Mouse (Mus musculus): ENCODE measurements around the gene Cdc27.
"Not testable (repeated sequence)": the region's sequence is repeated elsewhere in the genome, so short reads cannot be mapped to it uniquely, and the experiment has no call there.

Gene Cdc27

DNA sequence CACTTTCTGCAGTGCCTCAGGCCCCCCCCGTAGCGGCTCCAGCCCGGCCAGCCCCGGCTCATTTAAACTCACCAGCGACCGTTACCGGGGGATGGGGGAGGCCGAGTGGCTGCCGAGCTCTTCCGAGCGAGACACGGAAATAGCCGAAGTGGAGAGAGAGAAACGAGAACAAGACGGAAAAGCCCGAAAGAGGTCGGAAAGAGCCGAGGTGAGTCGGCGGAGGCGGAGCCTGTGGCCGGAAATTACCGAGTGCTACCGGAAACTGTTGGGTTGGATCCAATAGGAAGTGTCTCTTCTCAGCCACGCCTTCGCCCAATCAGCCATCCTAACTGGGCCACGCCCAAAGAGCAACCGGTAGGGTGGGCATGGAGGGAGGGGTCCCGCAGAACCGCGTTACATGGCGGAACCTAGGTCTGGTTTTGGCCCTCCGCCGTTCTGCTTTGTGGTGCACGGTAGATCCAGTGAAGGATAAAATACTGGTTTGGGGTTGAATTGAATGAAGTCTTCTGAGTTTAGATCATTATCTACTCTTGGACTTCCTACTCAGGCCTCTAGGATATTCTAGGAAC, at the start of gene Cdc27, which contains the start of gene Myl4:
Gene Cdc27, minus strand, starts transcription at position 215 of the 569 bp plus-strand sequence.
Gene Myl4, plus strand, starts transcription at position 258 of the 569 bp plus-strand sequence.
- DNase-seq (ENCODE audit: low spot score), result peak; percentile 99

DNA sequence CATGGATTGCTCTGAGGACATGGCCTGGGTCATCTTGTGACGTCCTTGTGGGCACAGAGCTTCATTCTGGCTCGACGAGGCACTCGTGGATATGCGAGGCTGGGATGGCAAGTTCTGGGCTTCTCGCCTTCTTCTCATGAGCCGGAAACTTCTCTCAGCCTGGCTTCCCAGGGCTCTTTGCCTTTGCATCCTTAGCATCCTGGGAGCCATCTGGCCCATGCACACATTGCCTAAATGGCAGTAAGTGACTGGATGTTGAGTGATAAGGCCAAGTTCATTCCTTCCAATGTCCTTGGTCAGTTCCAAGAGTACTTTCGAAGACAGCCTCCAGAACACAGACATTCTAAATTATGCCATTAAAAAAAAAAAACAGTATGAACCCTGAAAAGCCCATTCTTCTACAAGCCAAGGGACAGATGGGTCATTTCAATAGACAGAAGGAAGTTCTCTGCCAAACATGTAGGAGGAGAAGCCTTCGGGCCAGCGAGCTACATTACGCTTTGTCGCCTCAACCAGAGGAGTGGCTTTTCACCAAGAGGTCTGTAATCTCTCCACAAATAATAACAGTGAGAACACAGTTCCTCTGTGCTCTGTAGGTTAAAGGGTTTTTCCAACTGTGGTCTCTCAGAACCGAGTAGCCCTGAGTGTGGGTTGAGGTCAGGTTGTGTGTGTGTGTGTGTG, 49.0 kb upstream of the Cdc27 start:
- DNase-seq (ENCODE audit: low spot score), result no peak

DNA sequence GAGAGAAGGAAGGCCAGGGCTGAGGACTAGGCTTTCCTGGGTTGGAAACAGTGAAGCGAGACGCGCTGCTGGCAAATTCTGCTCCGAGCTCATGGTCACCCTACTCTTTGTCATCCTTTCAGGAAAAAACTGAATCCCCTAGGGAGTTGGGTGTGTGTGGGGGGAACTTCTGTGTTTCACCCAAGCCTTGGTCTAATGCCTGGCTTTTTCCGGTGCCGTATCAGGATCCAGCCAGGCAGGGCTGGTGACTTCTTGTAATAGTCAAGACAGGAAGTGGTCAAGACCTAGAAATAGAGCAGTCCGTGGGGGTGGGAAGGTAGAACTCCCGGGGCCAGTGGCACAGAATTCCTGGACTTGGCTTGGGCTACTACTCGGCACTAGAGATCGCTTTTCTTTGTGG, 45.9 kb upstream of the Cdc27 start:
- DNase-seq (ENCODE audit: low spot score), result no peak

DNA sequence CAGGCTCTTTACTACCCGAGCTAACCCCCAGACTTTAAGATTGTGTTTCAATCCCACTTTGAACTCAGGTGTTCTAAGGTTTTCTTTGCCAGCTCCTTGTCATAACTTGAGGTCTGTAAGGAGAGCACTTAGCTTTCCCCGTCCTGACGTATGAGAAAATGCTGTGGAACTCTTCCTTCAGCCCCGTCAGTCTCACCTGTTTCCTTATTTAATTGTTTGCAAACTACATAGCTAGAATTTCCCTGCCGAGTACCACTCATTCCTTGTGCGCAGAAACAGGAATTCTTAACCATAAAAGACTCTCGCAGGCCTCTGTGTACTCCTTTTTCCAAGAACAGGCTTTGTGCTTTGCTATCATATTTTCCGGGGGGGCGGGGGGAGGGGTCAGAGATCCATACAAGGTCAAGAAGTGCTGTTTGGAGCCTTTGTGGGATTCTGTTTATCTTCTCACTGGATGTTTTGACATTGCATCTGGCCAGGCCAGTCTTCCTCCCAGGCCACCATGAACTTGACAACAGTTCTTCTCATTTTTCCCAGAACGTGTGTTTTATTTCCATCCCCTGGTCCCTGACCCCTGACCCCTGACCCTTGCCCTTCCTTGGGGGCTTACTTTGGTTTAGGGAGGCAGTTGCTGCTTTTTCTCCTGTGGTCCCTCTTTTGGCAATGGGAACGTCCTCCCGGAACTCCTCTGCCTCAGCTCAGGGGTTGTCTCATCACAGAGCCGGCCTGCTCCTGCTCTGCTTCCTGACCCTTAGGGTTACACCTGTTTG, 41.8 kb upstream of the Cdc27 start:
- DNase-seq (ENCODE audit: low spot score), result peak; percentile 64

DNA sequence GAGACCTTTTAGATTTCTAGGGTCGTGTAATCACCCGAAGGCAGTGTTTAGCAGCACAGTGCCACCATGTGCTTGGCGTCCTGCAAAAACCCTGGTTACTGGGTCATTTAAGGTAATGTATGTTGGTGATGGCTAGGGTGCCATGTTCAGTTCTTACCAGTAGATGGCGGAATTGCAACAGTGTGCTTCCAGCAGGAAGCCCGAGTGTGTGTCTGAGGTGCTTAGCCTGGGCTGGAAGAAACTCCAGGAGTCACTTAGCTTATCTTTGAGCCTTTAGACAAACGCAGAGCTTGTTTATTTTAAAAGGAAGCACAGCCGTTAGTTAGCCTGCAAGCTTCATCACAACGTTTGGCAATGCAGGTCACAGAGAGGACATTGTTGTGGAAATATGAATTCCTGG, 39.7 kb upstream of the Cdc27 start:
- DNase-seq (ENCODE audit: low spot score), result peak; percentile 83

DNA sequence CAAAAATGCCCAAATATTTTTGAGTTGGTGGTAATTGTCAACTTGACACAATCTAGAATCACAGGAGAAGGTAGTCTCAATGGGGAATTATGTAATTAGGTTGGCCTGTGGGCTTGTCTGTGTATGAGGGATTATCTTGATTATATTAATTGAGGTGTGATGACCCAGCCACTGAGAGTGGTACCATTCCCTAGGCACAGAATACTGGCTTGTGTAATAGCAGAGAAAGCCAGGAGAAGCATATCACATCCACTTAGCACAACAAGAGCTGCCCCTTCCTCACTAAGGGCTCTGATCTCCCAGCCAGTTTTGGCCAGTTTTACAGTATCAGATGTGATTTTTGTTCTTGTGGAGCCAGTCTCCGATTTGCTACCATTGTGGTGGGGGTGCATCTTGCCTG, 39.1 kb upstream of the Cdc27 start:
- DNase-seq (ENCODE audit: low spot score), result no peak

DNA sequence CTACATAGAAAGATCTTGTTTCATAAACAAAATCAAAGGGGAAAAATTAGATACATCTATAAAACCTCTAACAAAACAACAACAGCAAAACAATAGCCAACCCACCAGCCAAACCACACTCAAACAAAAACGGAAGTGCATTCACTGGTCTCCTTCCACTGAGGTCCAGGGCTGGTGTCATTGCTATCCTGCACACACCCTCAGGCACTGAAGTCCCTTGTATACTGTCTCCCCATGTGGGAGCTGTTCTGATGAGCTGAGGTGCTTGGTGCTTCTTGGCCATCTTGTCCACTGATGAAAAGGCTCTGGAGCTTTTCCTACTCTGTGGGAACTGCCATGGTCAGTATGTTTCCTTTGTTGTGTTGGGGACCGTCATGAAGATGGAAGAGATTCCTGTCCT, 38.1 kb upstream of the Cdc27 start:
- DNase-seq (ENCODE audit: low spot score), result no peak

DNA sequence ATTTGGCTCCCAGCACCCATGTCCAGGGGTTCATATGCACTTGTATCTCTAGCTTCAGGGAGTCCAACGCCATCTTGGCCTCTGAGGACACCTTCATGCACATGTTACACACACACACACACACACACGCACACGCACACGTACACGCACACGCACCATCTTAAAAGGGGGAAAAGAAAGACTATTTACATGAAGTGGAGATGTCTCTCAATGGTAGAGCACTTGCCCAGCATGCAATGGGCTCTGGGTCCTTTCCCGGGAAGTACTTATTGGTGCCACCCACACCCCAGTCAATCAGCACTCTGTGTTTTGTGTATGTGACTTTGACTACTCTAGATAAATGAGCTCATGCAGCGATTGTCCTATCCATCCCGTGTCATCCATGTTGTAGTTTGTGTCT, 37.5 kb upstream of the Cdc27 start:
- DNase-seq (ENCODE audit: low spot score), result no peak

DNA sequence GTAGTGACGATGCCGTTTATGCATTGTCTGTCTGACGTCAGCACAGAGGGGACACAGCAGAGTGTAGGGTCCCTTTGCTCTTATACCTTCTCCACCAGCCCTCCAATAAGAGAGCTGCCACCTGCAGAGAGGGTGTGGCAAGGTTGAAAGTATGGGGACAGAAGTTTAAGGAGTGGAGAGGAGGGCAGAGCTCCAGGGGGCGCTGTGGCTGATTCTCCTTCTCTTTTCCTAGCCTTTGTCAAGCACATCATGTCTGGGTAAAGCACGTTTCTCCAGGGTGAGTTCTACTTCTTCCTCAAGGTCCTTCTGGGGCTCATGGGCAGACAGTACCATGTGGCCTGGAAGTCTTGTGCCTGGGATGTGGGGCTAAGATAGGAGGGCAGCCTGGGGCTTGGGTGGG, 35.1 kb upstream of the Cdc27 start:
- no peak for DNase-seq (ENCODE audit: low spot score)

DNA sequence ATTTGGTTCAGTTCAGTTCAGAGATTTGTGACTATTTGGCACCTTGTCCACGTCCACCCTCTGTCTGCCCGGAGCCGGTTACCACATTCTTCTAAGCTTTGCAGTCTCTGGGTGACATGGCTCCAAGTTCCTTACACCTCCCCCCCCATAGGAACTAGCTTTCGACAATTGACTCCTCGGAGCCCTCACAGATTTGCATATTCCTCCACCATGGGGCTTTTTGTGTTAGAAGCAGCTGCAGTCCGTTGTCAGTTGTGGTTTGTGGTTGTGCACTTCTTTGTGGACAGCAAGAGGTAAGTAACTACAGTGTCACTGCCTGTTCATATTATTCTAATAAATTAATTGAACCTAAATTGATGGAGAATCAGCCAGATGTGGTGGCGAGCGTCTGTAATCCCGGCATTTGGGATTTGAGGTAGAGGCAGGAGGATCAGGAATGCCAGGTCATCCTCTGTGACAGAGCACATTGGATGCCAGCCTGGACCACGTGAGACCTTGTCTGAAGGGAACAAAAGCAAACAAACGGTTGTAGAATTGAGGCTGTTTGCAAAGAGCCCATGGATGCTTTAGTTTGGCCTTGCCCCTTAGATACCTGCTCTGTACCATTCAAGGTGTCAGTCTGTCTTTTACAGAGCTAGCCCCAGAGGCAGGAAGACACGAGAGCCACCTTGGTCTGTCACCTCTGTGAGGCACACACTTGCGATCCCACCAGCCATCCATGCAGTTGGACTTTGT, 32.4 kb upstream of the Cdc27 start:
- DNase-seq (ENCODE audit: low spot score), result no peak

DNA sequence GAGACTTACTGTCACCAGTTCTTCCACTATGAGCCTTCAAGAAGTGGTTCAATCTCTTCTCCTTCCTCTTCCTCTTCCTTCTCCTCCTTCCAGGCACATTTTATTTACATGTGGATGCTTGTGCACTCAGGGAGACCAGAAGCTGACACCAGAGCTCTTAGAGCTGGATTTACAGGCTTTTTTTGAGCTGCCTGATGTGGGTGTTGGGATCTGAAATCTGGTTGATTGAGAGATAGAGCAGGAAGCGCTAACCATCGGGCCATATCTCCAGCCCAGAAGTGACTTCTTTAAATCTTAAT, 31.8 kb upstream of the Cdc27 start:
- no peak for DNase-seq (ENCODE audit: low spot score)

DNA sequence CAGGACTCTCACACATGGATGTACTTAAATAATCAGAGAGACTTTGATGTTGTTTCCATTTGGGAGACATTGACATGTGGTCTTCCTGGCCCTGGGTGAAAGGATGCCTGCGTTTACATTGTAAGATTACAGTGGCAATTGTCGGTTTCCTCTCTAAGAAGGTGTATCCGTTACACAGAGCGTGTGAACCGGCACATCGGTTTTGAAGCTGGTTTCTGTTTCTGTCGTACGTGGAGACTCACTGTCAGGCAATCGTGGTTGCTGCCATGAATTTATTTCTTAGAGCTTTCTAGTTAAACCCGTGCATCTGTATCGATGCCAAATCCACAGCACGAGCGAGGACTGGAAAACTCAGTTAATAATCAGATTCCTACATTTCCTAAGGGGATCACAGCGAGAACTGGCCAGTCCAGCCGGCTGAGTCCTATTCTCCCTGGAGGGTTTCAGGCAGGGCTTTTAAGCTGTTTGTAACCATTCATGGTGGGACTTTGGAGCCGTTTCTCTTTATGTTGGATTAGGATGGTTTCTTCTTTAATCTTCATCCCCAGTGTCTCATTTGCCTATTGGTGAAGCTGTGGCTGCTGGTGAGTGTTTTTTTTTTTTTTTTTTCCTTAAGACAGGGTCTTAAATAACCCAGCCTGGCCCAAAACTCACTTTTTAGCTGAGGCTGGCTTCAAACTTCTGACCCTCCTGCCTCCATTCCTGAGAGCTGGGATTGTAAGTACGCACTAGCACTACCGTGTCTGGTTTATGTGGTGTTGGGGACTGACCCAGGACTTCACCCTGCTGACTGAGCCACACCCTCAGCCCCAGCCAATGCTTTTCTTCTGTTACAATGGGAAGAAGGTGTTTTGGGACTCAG, 31.3 kb upstream of the Cdc27 start:
- no peak for DNase-seq (ENCODE audit: low spot score)

DNA sequence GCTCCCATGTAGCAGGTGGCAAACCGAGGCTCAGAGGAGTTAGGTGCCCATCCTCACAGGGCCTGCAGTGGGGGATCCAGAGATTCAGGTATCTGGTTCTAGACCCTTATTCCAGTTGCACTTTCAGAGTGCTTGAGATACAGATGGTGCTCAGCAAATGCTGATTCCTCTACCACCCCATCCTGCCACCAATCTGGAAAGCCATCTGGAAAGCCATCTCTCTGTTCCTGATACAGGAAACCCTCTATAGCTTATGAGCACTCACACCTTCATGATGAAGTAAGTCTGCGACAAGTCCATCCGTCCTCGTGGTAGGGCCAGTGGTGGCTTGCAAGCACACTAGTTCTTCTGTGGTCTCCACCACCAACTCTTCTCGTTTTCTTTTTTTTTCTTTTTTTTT, 30.2 kb upstream of the Cdc27 start:
- no peak for DNase-seq (ENCODE audit: low spot score)

DNA sequence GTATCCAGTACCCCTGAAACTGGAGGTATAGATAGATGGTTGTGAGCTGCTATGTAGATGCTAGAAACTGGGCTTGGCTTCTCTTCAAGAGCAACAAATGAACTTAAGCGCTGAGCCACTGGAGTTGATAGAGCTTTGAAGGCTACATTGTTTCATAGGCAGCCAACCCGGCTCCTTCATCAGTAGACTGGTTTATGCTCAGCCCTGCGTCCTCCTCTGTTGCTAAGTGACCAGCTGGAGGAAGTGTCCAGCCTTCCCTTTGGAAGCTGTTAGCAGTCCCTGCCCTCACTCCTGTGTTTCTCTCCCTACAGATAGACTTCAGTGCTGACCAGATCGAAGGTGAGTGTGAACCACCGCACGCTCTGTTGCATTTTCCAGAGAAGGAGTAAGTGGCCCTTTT, 29.7 kb upstream of the Cdc27 start:
- DNase-seq (ENCODE audit: low spot score), result no peak

DNA sequence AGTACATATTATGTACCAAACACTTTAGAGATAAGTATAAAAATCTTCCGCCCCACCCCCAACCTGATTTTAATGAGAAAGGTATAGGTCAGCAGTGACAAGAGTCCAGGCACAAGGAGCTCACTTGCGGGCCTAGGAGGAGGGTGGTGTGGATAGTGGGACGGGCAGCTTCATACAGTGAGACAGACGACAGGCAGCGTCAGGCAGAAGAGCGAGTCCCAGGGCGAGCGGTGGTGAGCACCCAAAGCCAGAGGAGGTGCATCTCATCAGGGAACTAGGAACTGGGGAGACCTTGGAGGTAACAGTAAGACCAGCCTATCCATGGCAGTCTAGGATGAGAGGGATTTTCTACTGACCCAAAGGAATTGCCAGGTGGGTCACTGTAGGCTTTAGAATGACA, 29.2 kb upstream of the Cdc27 start:
- DNase-seq (ENCODE audit: low spot score), result no peak

DNA sequence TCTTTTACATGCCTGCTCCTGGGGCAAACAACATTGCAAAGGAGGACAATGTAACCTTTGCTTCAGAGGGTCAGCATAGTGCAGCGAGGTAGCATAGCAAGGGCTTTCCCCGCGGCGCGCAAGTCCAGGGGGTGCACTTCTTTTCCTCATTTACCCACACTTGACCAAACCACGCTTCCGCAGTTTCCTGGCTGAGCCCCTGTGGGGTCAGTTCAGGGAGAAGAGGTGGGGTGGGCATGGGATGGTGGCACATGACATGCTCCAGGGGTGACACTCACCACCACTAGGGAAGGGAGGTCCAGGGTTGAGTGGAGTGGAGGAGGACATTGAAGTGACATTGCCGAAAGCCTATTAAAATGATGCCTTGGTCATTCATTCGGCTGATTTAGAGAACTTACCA, 28.7 kb upstream of the Cdc27 start:
- no peak for DNase-seq (ENCODE audit: low spot score)

DNA sequence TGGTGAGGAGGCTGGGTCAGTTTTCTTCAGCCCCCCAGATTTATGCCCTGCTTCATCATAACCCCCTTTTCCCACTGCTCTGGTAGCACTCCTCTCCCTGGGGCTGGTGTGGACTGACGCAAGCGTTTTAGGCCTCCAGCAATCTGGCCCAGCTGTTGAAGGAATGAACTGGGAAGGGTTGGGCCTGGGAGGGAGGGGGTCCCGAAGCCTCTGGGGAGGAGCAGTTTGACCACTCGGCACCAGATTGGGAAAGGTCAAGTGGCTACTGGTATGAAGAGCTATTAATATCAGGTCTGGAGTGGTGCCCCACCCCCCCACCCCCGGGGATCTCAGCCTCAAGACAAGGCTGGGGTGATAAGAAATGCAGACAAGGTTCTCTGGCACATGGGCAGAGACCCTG, 27.7 kb upstream of the Cdc27 start:
- no peak for DNase-seq (ENCODE audit: low spot score)

DNA sequence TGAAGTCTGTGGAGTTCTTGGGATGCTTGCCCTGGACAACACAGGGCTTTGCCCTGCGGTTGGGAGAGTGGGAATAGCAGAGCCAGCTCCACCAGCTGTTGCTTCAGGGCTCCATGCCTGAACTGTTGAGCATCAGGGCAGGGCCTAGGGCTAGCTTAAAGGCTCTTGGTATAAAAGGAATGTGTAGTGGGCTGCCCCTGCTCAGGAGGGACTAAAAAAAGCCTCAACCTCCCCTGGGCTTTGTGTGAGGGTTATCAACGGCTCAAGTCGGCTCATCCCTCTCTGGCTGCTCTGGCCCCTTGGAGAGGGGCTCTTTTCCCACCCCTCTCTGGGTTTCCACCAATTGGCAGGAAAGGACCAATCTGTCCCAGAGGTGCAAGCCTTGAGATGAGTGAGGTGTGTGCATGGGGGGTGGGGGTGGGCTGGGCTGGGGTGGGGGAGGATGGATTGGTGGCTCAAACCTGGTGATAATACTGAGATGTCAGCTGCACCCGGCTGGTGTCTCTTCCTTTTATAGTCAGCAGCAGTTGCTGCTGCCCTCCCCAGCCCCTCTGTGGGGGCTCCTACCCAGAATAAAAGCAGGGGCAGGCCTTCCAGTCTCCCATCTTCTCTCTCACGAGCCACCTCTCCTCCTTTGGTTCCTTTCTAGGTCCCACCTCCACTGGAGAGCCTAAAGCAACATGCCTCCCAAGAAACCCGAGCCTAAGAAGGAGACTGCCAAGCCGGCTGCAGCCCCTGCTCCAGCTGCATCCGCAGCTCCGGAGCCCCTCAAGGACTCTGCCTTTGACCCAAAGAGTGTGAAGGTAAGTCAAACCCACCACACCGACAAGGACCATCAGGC, 26.6 kb upstream of the Cdc27 start:
- DNase-seq (ENCODE audit: low spot score), result no peak

DNA sequence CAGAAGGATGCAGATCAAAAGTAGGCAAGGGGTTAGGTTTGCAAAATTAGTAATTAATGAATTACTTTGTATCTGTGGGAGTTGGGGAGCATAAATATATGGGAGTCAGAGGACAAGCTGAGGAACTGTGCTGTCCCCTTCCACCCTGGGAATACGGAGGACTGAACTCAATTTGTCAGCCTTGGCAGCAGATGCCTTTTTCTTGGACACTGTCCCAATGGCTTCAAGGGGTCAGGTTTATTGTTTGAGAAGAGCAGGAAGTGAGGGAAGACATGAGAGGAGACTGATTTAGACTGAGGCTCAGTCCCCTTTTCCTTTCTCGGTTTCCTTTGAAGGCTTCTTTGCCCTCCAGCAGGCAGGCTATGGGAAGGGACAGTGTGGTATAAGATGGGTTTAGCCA, 22.1 kb upstream of the Cdc27 start:
- no peak for DNase-seq (ENCODE audit: low spot score)

DNA sequence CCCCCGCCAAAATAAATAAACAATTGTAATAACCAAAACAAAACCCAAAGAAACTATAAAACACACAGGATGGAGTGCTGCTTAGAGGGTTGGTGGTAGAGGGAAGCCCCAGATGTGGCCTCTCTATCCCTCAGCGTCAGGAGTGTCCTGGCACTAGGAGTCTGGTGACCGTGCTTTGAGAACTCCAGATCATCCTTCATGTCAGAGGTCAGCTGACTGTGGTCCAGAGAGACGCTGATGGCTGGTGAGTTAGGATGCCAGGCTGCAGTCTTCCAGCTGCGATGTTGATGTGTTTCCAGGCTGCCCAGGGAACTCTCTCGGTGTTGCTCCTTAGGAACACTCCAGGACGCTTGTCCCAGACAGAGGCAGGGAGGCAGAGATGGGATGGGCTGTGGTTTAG, 21.7 kb upstream of the Cdc27 start:
- no peak for DNase-seq (ENCODE audit: low spot score)

DNA sequence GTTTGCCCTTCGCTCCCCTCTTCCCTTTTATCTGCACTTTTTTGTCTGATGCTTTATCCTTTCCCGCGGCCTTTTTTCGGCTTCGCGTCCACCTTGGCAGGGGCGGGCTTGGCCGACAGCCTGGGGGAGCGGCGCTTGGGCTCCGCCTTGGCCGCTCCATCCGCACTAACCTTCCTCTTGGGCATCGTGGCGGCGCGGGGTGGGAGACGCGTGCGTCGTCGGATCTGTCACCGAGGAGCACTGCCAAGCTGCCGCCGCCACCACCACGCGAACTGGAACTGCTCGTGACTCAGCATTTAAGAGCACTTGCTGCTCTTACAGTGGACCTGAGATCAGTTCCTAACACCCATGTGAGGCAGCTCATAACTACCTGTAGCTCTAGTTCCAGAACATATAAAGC, 21.0 kb upstream of the Cdc27 start:
- DNase-seq (ENCODE audit: low spot score), result not testable (repeated sequence)
